Mouse (Mus musculus) stomach, postnatal 0 days (tissue): Measurements from ENCODE around the gene Ankrd24.

Experiments used
- CTCF ChIP-seq: IDR thresholded peaks from 2 replicates; pipeline ENCODE4 v1.5.1; 2016; ENCODE audit warnings: antibody characterized with exemption, low read depth, mild to moderate bottlenecking, moderate library complexity
- EP300 ChIP-seq: optimal IDR thresholded peaks from 2 replicates; pipeline ENCODE3; 2016; ENCODE audit warnings: antibody characterized with exemption

DNA sequence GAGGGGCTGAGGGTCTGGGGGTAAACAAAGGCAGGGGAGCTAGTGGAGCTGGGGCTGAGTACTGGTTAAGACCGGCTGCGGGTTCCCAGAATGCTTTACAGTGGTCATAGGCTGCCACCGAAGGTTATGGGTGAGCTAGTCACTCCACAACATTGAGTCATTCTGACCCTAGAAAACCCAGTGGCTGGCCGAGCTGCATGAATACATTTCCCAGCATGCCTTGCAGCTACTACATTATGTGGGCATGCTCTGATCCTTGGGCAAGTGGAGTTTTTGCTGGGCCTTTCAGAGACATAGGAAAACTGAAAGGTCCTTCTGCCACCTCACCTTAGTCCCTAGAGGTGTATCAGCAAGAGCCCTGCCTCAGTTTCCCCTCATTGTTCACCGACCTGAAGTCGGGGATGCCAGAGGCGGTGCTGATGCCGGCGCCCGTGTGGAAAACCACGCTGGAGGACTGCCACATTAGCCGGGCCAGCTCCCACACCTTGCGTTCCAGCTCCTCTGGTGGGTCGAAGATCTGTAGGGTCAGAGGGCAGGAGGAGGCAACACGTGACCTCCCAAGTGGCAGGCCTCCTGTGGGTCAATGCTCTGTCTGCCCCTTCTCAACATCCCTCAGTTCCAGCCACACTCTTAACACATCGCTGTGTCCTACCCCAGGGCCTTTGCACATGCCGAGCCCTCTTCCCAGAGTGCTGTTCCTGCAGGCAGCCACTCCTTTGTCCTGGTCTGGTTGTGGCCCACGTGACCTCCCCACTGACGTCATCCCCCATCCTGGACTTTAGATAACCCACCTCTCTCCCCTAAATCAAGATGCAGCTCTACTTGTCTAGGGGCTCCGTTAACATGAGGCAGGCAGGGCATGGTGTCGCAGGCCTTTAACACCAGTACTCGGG lies 2.0 kb upstream of the Ankrd24 start:
- no peak for TF ChIP-seq CTCF
- no peak for TF ChIP-seq EP300
